Mouse (Mus musculus): ENCODE results near the gene Gna13.

- no peak for TF ChIP-seq ZC3H11A (IDR thresholded peaks at IDR 0.05; ENCODE audit: borderline replicate concordance, low read depth, low read length)
- no peak for TF ChIP-seq MAFK (IDR thresholded peaks at IDR 0.05; ENCODE audit: insufficient read depth, low read depth, low read length)
These were observed 1.7 kb downstream of the Gna13 start for GRCm38 (mm10) chr11:109364337-109364736.

Data from ES-E14 (cell line).